ENCODE assay signal across 9 mouse cellular contexts in the genomic region with DNA sequence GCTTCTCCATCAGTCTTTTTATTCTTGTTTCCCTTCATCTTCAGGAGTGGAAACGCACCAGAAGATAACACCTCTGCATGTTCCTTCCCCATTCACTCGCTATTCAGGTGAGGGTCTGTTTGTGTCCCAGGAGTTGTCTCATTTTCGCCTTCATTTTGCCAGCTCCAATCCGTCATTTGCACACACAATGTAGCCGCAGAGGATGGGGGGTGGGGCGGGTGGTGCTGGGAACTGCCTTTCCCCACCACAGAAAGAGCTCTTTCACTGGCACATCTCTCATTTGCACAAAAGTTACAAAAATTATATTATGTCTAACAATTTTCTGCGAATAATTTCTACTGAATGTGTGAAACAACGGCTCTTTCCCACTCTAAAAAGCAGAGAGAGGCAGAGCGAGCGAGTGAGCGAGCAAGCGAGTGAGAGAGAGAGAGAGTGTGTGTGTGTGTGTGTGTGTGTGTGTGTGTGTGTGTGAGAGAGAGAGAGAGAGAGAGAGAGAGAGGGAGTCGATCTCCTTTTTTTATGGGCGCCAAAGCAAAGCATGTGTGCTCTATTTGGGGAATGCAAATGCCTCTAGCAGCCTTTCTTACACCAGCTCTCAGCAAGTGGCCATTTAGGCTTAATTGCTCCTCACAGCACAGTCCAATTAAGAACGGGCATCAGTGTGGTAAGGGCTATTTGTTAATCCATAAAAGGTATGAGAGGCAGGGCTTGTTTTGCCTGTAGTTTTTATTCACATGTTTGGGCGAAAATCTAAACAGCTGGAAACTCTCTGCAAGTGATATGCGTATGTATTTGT.
DNase-seq lines count a peak whose midpoint lies in the region; ATAC-seq lines count a peak whose summit lies in the region.
"Had no signal": no experiment of that assay in that cellular context is flagged by ENCODE, and none has a peak within 500 bp of the region (broad histone marks: within the 10 kb centered on the region; RNA-seq: fewer than 3 reads in every experiment).

No protein-coding gene starts in this region.

- H3K27ac ChIP-seq in heart, embryonic 13.5 days (replicated peaks), result no peak overlapping the region
- peak overlapping the region; percentile 83 for H3K27ac ChIP-seq in forebrain, embryonic 12.5 days
- no peak overlapping the region for H3K27ac ChIP-seq in limb, embryonic 15.5 days

- DNase-seq in heart, postnatal 4 days, result no peak
- peak; percentile 10 for DNase-seq in R1 (ENCODE audit: low read depth, low spot score)
- DNase-seq in T-cell, adult 2 months (ENCODE audit: low spot score), result no peak
- DNase-seq in gastrocnemius, postnatal 4 days (ENCODE audit: low spot score in 2 of 2), result no peak
- DNase-seq in gastrocnemius, postnatal 36 days, result no peak

- peak overlapping the region; percentile 55 for H3K4me2 ChIP-seq in heart, embryonic 13.5 days
- H3K4me2 ChIP-seq in forebrain, embryonic 12.5 days, result peak overlapping the region; percentile 56
- H3K4me2 ChIP-seq in limb, embryonic 15.5 days, result peak overlapping the region; percentile 27

- intact Hi-C loops in gastrocnemius, postnatal 36 days (cut with DNase I), result no loop called here

- no peaks in the 10 kb centered on the region for H3K36me3 ChIP-seq in heart, embryonic 13.5 days
- no peaks in the 10 kb centered on the region for H3K36me3 ChIP-seq in forebrain, embryonic 12.5 days (replicated peaks)
- no peaks in the 10 kb centered on the region for H3K36me3 ChIP-seq in limb, embryonic 15.5 days

- H3K9ac ChIP-seq in heart, embryonic 13.5 days, result no peak overlapping the region
- H3K9ac ChIP-seq in forebrain, embryonic 12.5 days, result peak overlapping the region; percentile 40
- no peak overlapping the region for H3K9ac ChIP-seq in limb, embryonic 15.5 days

- ATAC-seq in heart, embryonic 13.5 days (ENCODE audit: extremely low read depth, insufficient number of reproducible peaks, low FRiP score, low TSS enrichment), result no peak
- peak; percentile 94 for ATAC-seq in forebrain, embryonic 12.5 days (ENCODE audit: low FRiP score)
- ATAC-seq in limb, embryonic 15.5 days (ENCODE audit: insufficient number of reproducible peaks, low FRiP score, low TSS enrichment, low read depth), result no peak

- H3K4me1 ChIP-seq in heart, embryonic 13.5 days, result peaks cover 7% of the 10 kb centered on the region
- H3K4me1 ChIP-seq in forebrain, embryonic 12.5 days, result peaks cover 23% of the 10 kb centered on the region
- peaks cover 6% of the 10 kb centered on the region; the same call in 1 of the 2 replicates for H3K4me1 ChIP-seq in limb, embryonic 15.5 days

- H3K27me3 ChIP-seq in heart, embryonic 13.5 days (replicated peaks), result peaks cover 11% of the 10 kb centered on the region; the same call in 1 of the 2 replicates
- H3K27me3 ChIP-seq in forebrain, embryonic 12.5 days, result peaks cover 8% of the 10 kb centered on the region; the same call in 1 of the 2 replicates
- H3K27me3 ChIP-seq in limb, embryonic 15.5 days, result no peaks in the 10 kb centered on the region
- H3K27me3 ChIP-seq: CH12.LX had no signal

- peak overlapping the region; percentile 13 for H3K4me3 ChIP-seq in heart, embryonic 13.5 days
- peak overlapping the region; percentile 32 for H3K4me3 ChIP-seq in forebrain, embryonic 12.5 days (replicated peaks)
- H3K4me3 ChIP-seq in limb, embryonic 15.5 days, result no peak overlapping the region

- 26% methylated on average over 17 of the region's 17 CpGs for WGBS in heart, embryonic 13.5 days
- 6% methylated on average over 17 of the region's 17 CpGs for WGBS in forebrain, embryonic 12.5 days
- 15% methylated on average over 17 of the region's 17 CpGs for WGBS in limb, embryonic 15.5 days

- H3K9me3 ChIP-seq in heart, embryonic 13.5 days, result no peaks in the 10 kb centered on the region
- no peaks in the 10 kb centered on the region for H3K9me3 ChIP-seq in forebrain, embryonic 12.5 days
- no peaks in the 10 kb centered on the region for H3K9me3 ChIP-seq in limb, embryonic 15.5 days
